Mouse (Mus musculus): ENCODE results near the gene Hist1h4d. TPM values are rescaled to one million over a fixed set of nuclear protein-coding genes. Genes with fewer than 3 reads are reported as not detected.
"Not testable (repeated sequence)": the region's sequence is repeated elsewhere in the genome, so short reads cannot be mapped to it uniquely, and the experiment has no call there.

Hist1h4d gene
- polyA plus RNA-seq, 1 experiment, result not detected

- TF ChIP-seq CTCF (IDR thresholded peaks at IDR 0.05; ENCODE audit: insufficient read depth, low read depth, low read length), result no peak
- no peak for TF ChIP-seq POLR2A (IDR thresholded peaks at IDR 0.05; ENCODE audit: insufficient read depth, low read depth, low read length)
- peaks cover 3% of the 10 kb centered on the region; the same call in 1 of the 2 replicates for H3K4me1 ChIP-seq (ENCODE audit: control insufficient read depth, insufficient read depth, low read length)
- H3K4me3 ChIP-seq (ENCODE audit: insufficient read depth, low read depth, low read length), result no peak overlapping the region
- WGBS, result 7% methylated on average over 3 of the region's 3 CpGs
- H3K27ac ChIP-seq (ENCODE audit: insufficient read depth, low read depth, low read length), result no peak overlapping the region
Observed at GRCm38 (mm10) chr13:23550761-23551145, 30.6 kb upstream of the Hist1h4d start.

GRCm38 (mm10) chr13:23551146-23551834, 30.1 kb upstream of the Hist1h4d start, which contains the start of gene Hist1h4f:
Gene Hist1h4f (minus strand): TSS chr13:23551648.
- under 1% methylated on average over 47 of the region's 47 CpGs for WGBS
- not testable (repeated sequence) for H3K4me1 ChIP-seq (ENCODE audit: control insufficient read depth, insufficient read depth, low read length)
- peak within 1 kb of the TSS; percentile 82 for H3K27ac ChIP-seq (ENCODE audit: insufficient read depth, low read depth, low read length)
- peak; percentile 78 for TF ChIP-seq POLR2A (IDR thresholded peaks at IDR 0.05; ENCODE audit: insufficient read depth, low read depth, low read length)
- peak within 1 kb of the TSS; percentile 53 for H3K4me3 ChIP-seq (ENCODE audit: insufficient read depth, low read depth, low read length)

- no peak for TF ChIP-seq CTCF (IDR thresholded peaks at IDR 0.05; ENCODE audit: insufficient read depth, low read depth, low read length)
- TF ChIP-seq POLR2A (IDR thresholded peaks at IDR 0.05; ENCODE audit: insufficient read depth, low read depth, low read length), result no peak
- Histone ChIP-seq H3K4me1 (ENCODE audit: control insufficient read depth, insufficient read depth, low read length) (peaks cover 3% of the 10 kb centered on the region; the same call in 1 of the 2 replicates), H3K27ac (ENCODE audit: insufficient read depth, low read depth, low read length) (no peak overlapping the region), H3K4me3 (ENCODE audit: insufficient read depth, low read depth, low read length) (no peak overlapping the region)
- WGBS, result 36% methylated on average over 8 of the region's 8 CpGs
Observed at GRCm38 (mm10) chr13:23551931-23552914, 29.2 kb upstream of the Hist1h4d start.

- no peak within 1 kb of the TSS for H3K4me3 ChIP-seq (ENCODE audit: insufficient read depth, low read depth, low read length)
- H3K27ac ChIP-seq (ENCODE audit: insufficient read depth, low read depth, low read length), result no peak within 1 kb of the TSS
- H3K4me1 ChIP-seq (ENCODE audit: control insufficient read depth, insufficient read depth, low read length), result peaks cover 3% of the 10 kb centered on the region; the same call in 1 of the 2 replicates
- TF ChIP-seq POLR2A (IDR thresholded peaks at IDR 0.05; ENCODE audit: insufficient read depth, low read depth, low read length) (no peak), CTCF (IDR thresholded peaks at IDR 0.05; ENCODE audit: insufficient read depth, low read depth, low read length) (no peak)
Observed at GRCm38 (mm10) chr13:23552962-23553361, 28.4 kb upstream of the Hist1h4d start, which contains the start of gene Hist1h1d. Gene Hist1h1d (plus strand): TSS chr13:23553262.

GRCm38 (mm10) chr13:23554393-23554792, 27.0 kb upstream of the Hist1h4d start:
- whole genome bisulfite sequencing, result 14% methylated on average over 9 of the region's 9 CpGs
- H3K27ac ChIP-seq (ENCODE audit: insufficient read depth, low read depth, low read length), result no peak overlapping the region
- no peak overlapping the region for H3K4me3 ChIP-seq (ENCODE audit: insufficient read depth, low read depth, low read length)
- peaks cover 3% of the 10 kb centered on the region; the same call in 1 of the 2 replicates for H3K4me1 ChIP-seq (ENCODE audit: control insufficient read depth, insufficient read depth, low read length)
- TF ChIP-seq POLR2A (IDR thresholded peaks at IDR 0.05; ENCODE audit: insufficient read depth, low read depth, low read length) (no peak), CTCF (IDR thresholded peaks at IDR 0.05; ENCODE audit: insufficient read depth, low read depth, low read length) (no peak)

GRCm38 (mm10) chr13:23554925-23555838, 26.2 kb upstream of the Hist1h4d start:
- H3K4me3 ChIP-seq (ENCODE audit: insufficient read depth, low read depth, low read length), result peak overlapping the region; percentile 60
- peaks cover 3% of the 10 kb centered on the region; the same call in 1 of the 2 replicates for H3K4me1 ChIP-seq (ENCODE audit: control insufficient read depth, insufficient read depth, low read length)
- under 1% methylated on average over 54 of the region's 54 CpGs for WGBS
- TF ChIP-seq POLR2A (IDR thresholded peaks at IDR 0.05; ENCODE audit: insufficient read depth, low read depth, low read length), result peak; percentile 48; the same call in 1 of the 2 replicates
- no peak for TF ChIP-seq CTCF (IDR thresholded peaks at IDR 0.05; ENCODE audit: insufficient read depth, low read depth, low read length)
- H3K27ac ChIP-seq (ENCODE audit: insufficient read depth, low read depth, low read length), result peak overlapping the region; percentile 71

GRCm38 (mm10) chr13:23555839-23556416, 25.5 kb upstream of the Hist1h4d start:
- under 1% methylated on average over 18 of the region's 18 CpGs for WGBS
- H3K4me1 ChIP-seq (ENCODE audit: control insufficient read depth, insufficient read depth, low read length), result peaks cover 3% of the 10 kb centered on the region; the same call in 1 of the 2 replicates
- H3K27ac ChIP-seq (ENCODE audit: insufficient read depth, low read depth, low read length), result peak overlapping the region; percentile 85
- TF ChIP-seq POLR2A (IDR thresholded peaks at IDR 0.05; ENCODE audit: insufficient read depth, low read depth, low read length) (no peak), CTCF (IDR thresholded peaks at IDR 0.05; ENCODE audit: insufficient read depth, low read depth, low read length) (no peak)
- peak overlapping the region; percentile 60 for H3K4me3 ChIP-seq (ENCODE audit: insufficient read depth, low read depth, low read length)

- no peak overlapping the region for H3K27ac ChIP-seq (ENCODE audit: insufficient read depth, low read depth, low read length)
- WGBS, result 68% methylated on average over 3 of the region's 3 CpGs
- no peak for TF ChIP-seq CTCF (IDR thresholded peaks at IDR 0.05; ENCODE audit: insufficient read depth, low read depth, low read length)
- TF ChIP-seq POLR2A (IDR thresholded peaks at IDR 0.05; ENCODE audit: insufficient read depth, low read depth, low read length), result no peak
- peaks cover 3% of the 10 kb centered on the region; the same call in 1 of the 2 replicates for H3K4me1 ChIP-seq (ENCODE audit: control insufficient read depth, insufficient read depth, low read length)
- H3K4me3 ChIP-seq (ENCODE audit: insufficient read depth, low read depth, low read length), result no peak overlapping the region
Observed at GRCm38 (mm10) chr13:23556906-23557305, 24.5 kb upstream of the Hist1h4d start.

- not testable (repeated sequence) for H3K4me3 ChIP-seq (ENCODE audit: insufficient read depth, low read depth, low read length); H3K27ac ChIP-seq (ENCODE audit: insufficient read depth, low read depth, low read length); H3K4me1 ChIP-seq (ENCODE audit: control insufficient read depth, insufficient read depth, low read length)
- WGBS, result 20% methylated on average over 2 of the region's 2 CpGs
Observed at GRCm38 (mm10) chr13:23560699-23561098, 20.7 kb upstream of the Hist1h4d start.

GRCm38 (mm10) chr13:23561531-23561882, 19.9 kb upstream of the Hist1h4d start:
- H3K4me3 ChIP-seq (ENCODE audit: insufficient read depth, low read depth, low read length), result peak overlapping the region; percentile 89; the same call in 1 of the 2 replicates
- not testable (repeated sequence) for H3K4me1 ChIP-seq (ENCODE audit: control insufficient read depth, insufficient read depth, low read length); H3K27ac ChIP-seq (ENCODE audit: insufficient read depth, low read depth, low read length)
- 0% methylated on average over 2 of the region's 5 CpGs for WGBS

Data from olfactory bulb, adult 2 months (tissue).